In genomic region chr10:5867981-5868552, GRCm38 (mm10) we compare ENCODE assay signal across 10 mouse cellular contexts. TPM values are rescaled to one million over a fixed set of nuclear protein-coding genes. Genes with fewer than 3 reads are reported as not detected.
DNase-seq lines count a peak whose midpoint lies in the region; ATAC-seq lines count a peak whose summit lies in the region.
"Had no signal": no experiment of that assay in that cellular context is flagged by ENCODE, and none has a peak within 500 bp of the region (broad histone marks: within the 10 kb centered on the region; RNA-seq: fewer than 3 reads in every experiment).

No protein-coding gene starts in this region.

- H3K4me3 ChIP-seq in embryonic facial prominence, embryonic 14.5 days (ENCODE audit: low read depth, low read length) = no peak overlapping the region
- no peak overlapping the region for H3K4me3 ChIP-seq in embryonic facial prominence, embryonic 10.5 days
- H3K4me3 ChIP-seq: lung, embryonic 15.5 days had no signal

- no peak for ATAC-seq in embryonic facial prominence, embryonic 14.5 days (ENCODE audit: low read depth)

- no peaks in the 10 kb centered on the region for H3K36me3 ChIP-seq in embryonic facial prominence, embryonic 14.5 days (ENCODE audit: control insufficient read depth, insufficient read depth, low read length)
- no peaks in the 10 kb centered on the region for H3K36me3 ChIP-seq in embryonic facial prominence, embryonic 10.5 days (replicated peaks)
- H3K36me3 ChIP-seq: lung, embryonic 15.5 days had no signal

- no peaks in the 10 kb centered on the region for H3K4me1 ChIP-seq in embryonic facial prominence, embryonic 14.5 days (ENCODE audit: control insufficient read depth, insufficient read depth, low read length)
- no peaks in the 10 kb centered on the region for H3K4me1 ChIP-seq in embryonic facial prominence, embryonic 10.5 days
- H3K4me1 ChIP-seq: lung, embryonic 15.5 days had no signal

- no peak overlapping the region for H3K4me2 ChIP-seq in embryonic facial prominence, embryonic 14.5 days (ENCODE audit: low read depth, low read length)
- H3K4me2 ChIP-seq: lung, embryonic 15.5 days had no signal

- peak; percentile 38 for DNase-seq in embryonic facial prominence, embryonic 14.5 days (ENCODE audit: low spot score)
- DNase-seq in embryonic facial prominence, embryonic 10.5 days (ENCODE audit: low spot score) = no peak
- DNase-seq in right cerebral cortex, adult 18-20 months = peak; percentile 46
- DNase-seq in right cerebral cortex, postnatal 4 days = no peak
- peak; percentile 21 to 68 for DNase-seq in layer of hippocampus, postnatal 14 days (ENCODE audit: low spot score in 2 of 2)
- no peak for DNase-seq in spleen, postnatal 10 days (ENCODE audit: low spot score in 2 of 2)
- DNase-seq in gastrocnemius, adult 8-10 months (ENCODE audit: low spot score in 2 of 2) = no peak
- no peak for DNase-seq in kidney, adult 8-10 months
- DNase-seq: heart, postnatal 36 days had no signal

- H3K9ac ChIP-seq in embryonic facial prominence, embryonic 14.5 days (ENCODE audit: low read depth, low read length) = no peak overlapping the region
- H3K9ac ChIP-seq: lung, embryonic 15.5 days had no signal

- no peaks in the 10 kb centered on the region for H3K27me3 ChIP-seq in embryonic facial prominence, embryonic 14.5 days (replicated peaks; ENCODE audit: control insufficient read depth, insufficient read depth, low read length)
- no peaks in the 10 kb centered on the region for H3K27me3 ChIP-seq in embryonic facial prominence, embryonic 10.5 days (replicated peaks; ENCODE audit: low read depth, poor library complexity, severe bottlenecking)
- H3K27me3 ChIP-seq: lung, embryonic 15.5 days had no signal

- 62% methylated on average over 11 of the region's 11 CpGs for WGBS in embryonic facial prominence, embryonic 14.5 days
- WGBS in embryonic facial prominence, embryonic 10.5 days = 88% methylated on average over 11 of the region's 11 CpGs

- H3K27ac ChIP-seq in embryonic facial prominence, embryonic 14.5 days (replicated peaks; ENCODE audit: low read depth, low read length) = no peak overlapping the region
- H3K27ac ChIP-seq in embryonic facial prominence, embryonic 10.5 days (replicated peaks) = no peak overlapping the region
- H3K27ac ChIP-seq: lung, embryonic 15.5 days had no signal

- H3K9me3 ChIP-seq in embryonic facial prominence, embryonic 14.5 days (ENCODE audit: control insufficient read depth, low read length) = no peaks in the 10 kb centered on the region
- H3K9me3 ChIP-seq in embryonic facial prominence, embryonic 10.5 days = no peaks in the 10 kb centered on the region
- H3K9me3 ChIP-seq: lung, embryonic 15.5 days had no signal

RNA-seq across cellular contexts. Expression of gene Mtrf1l, which starts 44.4 kb away (rescaled TPM):
- polyA plus RNA-seq in embryonic facial prominence, embryonic 14.5 days (2014; fragmentation: Nextera tagmentation; extraction: Ambion mirVana) = 14.7 and 18.4 TPM in 2 replicates
- polyA plus RNA-seq in embryonic facial prominence, embryonic 10.5 days (2016; fragmentation: Nextera tagmentation; extraction: Ambion mirVana) = 12.0 and 13.0 TPM in 2 replicates
- total RNA-seq in layer of hippocampus, postnatal 14 days (2021) = 1 to 10 TPM; 8.7 to 9.8 TPM
- 1 to 10 TPM; 3.6 to 4.7 (median 4.5) TPM for total RNA-seq in gastrocnemius, adult 8-10 months (2022)

RNA-seq across cellular contexts. Expression of gene Rgs17, which starts 54.1 kb away (rescaled TPM):
- polyA plus RNA-seq in embryonic facial prominence, embryonic 14.5 days (2014; fragmentation: Nextera tagmentation; extraction: Ambion mirVana) = 1.8 and 2.1 TPM in 2 replicates
- polyA plus RNA-seq in embryonic facial prominence, embryonic 10.5 days (2016; fragmentation: Nextera tagmentation; extraction: Ambion mirVana) = 0.41 and 0.72 TPM in 2 replicates
- total RNA-seq in layer of hippocampus, postnatal 14 days (2021) = 10 to 100 TPM; 33.4 to 38.4 TPM
- total RNA-seq in gastrocnemius, adult 8-10 months (2022) = not detected

Comparison
In these comparisons a context has a peak if more than half of its experiments do, and no peak if none do; other contexts are left out.
1. DNase-seq: peak in embryonic facial prominence, embryonic 14.5 days (single experiment), right cerebral cortex, adult 18-20 months (single experiment) and layer of hippocampus, postnatal 14 days (2 of 2); none in embryonic facial prominence, embryonic 10.5 days (single experiment), right cerebral cortex, postnatal 4 days (single experiment), spleen, postnatal 10 days (0 of 2), gastrocnemius, adult 8-10 months (0 of 2) and kidney, adult 8-10 months (0 of 2).
2. RNA of gene Rgs17, which starts 54.1 kb away (total RNA-seq): 33.4 to 38.4 TPM in layer of hippocampus, postnatal 14 days; not detected in gastrocnemius, adult 8-10 months; every median in the first group is over 10 times any median in the second.